Mouse (Mus musculus): ENCODE data around the gene Uty.

Gene Uty

GRCm38 (mm10) chrY:1245426-1245863 is at the start of gene Uty:
Gene Uty, minus strand, starts transcription at chrY:1245759.
- peak in 1 of 2 experiments; percentile 77 for DNase-seq

GRCm38 (mm10) chrY:1293708-1294107 is 48.1 kb upstream of the Uty start:
- no peak for DNase-seq

GRCm38 (mm10) chrY:1286171-1286795 is 40.7 kb upstream of the Uty start, which contains the start of gene Ddx3y:
Gene Ddx3y, minus strand, starts transcription at chrY:1286629.
- peak in 1 of 2 experiments; percentile 80 for DNase-seq

GRCm38 (mm10) chrY:1285735-1286134 is 40.2 kb upstream of the Uty start:
- peak in 1 of 2 experiments; percentile 27 for DNase-seq

- no peak for DNase-seq
Measured at GRCm38 (mm10) chrY:1246117-1246516, 558 bp upstream of the Uty start.

GRCm38 (mm10) chrY:1244940-1245339 is 619 bp downstream of the Uty start:
- DNase-seq, result no peak

GRCm38 (mm10) chrY:1244421-1244820 is 1.1 kb downstream of the Uty start:
- no peak for DNase-seq

- no peak for DNase-seq
Measured at GRCm38 (mm10) chrY:1220001-1220400, 25.6 kb downstream of the Uty start.

GRCm38 (mm10) chrY:1178476-1178875 is 67.1 kb downstream of the Uty start:
- DNase-seq, result no peak

GRCm38 (mm10) chrY:1163054-1163453 is 82.5 kb downstream of the Uty start:
- no peak for DNase-seq

- DNase-seq, result no peak
Measured at GRCm38 (mm10) chrY:1116153-1116552, 129.4 kb downstream of the Uty start.

GRCm38 (mm10) chrY:1114016-1114415 is 131.5 kb downstream of the Uty start:
- no peak for DNase-seq

Measured in kidney, adult 8-10 months (tissue).